Mouse (Mus musculus): Measurements from ENCODE around the gene Resf1.
"Not testable (repeated sequence)": the region's sequence is repeated elsewhere in the genome, so short reads cannot be mapped to it uniquely, and the experiment has no call there.

Gene Resf1

DNA sequence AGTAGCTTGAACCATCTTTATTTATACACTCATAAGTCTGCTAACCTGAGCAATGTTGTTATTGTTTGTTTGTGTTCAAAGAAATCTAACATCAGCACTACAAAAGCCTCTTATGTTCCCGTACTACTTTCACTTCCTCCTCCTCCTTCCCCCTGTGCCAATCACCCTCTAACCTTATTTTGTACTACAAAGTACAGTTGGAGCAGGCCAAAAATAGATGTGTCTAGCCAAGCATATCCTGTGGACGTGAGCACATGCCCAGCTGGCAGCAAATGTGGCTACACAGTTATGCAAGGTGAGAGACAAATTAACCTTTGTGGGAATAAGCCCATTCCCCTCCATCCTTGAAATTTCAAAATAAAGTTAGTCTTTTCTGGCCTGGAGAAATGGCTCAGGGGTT lies 34.6 kb downstream of the Resf1 start:
- in situ Hi-C loops (cut with MseI, MboI): no loop called here

DNA sequence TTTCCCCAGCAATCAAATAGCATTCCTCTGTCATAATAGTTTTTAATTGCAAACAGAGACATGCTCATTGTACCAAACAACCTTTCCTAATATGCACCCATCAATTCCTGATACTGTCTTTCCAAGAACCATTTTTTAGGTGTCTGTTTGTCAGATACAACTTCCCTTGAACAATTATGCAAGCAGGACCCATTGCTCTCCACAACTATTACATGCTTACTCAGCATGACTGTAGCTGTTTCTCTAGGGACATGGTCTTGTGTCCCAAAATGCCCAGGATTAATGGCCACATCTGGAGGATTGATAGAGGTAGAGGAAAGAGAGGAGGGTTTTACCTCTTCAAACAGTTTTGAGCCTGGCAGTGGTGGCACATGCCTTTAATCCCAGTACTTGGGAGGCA lies 35.2 kb downstream of the Resf1 start:
- in situ Hi-C loops (cut with MseI, MboI): no loop called here

DNA sequence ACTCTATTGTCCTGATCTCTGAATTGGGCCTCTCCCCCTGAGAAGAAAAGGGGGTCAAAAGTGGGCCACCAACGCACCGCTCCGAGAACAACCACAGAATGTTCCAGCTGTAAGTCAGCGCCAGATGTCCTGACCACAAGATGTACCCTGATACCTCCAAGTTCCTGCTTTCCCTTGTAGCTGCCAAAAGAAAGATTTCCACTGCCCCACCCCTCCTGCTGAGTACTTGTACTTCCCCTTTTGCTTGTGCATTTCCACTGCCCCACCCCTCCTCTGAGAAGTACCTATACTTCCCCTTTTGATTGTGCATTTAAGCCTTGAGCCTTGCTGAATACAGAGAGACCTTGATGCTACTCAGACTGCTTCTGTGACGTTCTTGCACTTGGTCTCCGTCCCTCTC lies 39.0 kb downstream of the Resf1 start:
- in situ Hi-C loops (cut with MseI, MboI): not testable (repeated sequence)

DNA sequence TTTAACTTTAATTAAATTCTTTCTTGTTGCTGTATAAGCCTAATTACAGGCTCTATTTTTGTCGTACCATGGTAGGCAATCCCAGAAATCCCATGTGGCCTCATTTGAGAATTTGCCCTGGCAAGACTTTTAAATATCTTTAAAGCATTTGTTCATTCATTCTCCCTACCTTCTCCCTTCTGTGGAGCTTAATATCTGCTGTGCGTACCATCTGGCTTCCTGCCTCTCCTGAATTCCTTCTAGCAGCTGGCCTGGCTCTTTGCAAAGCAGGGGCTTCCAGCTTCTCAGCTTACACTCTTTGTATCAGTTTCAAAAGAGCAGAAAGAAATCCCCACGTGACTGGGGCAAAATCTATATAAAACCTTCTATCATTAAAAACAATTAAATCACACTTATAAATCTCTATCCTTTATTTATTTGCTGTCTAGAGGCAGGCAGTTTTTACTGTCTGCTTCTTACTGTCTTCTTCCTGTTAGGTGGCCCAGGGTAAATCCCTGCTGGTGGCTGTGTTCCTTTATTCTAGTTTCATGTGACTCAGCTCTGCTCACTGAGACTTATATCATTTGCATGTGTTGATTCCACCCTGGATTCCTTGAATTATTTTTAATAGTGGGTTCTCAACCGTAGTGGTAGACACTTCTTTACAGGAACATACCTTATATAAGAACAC lies 45.7 kb downstream of the Resf1 start:
- in situ Hi-C loops (cut with MseI, MboI): no loop called here

DNA sequence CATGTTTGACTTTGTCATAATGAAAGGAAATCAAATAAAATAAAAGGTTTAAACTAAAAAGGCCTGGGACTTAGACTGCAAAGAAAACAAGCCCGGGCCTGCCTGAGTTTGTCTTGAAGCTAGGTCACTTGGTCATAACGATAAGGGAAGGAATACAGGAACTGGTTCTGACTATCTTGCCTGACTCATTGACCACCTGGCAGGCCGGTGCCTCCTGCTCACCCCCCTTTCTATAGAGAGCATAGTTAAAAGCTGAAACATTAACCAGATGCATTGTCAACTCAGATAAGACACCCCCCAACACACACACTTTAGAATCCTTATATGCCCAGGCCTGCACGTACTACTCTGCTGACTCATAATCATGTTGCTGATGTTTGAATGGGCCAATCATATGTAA lies 46.6 kb downstream of the Resf1 start:
- in situ Hi-C loops (cut with MseI, MboI): not testable (repeated sequence)

DNA sequence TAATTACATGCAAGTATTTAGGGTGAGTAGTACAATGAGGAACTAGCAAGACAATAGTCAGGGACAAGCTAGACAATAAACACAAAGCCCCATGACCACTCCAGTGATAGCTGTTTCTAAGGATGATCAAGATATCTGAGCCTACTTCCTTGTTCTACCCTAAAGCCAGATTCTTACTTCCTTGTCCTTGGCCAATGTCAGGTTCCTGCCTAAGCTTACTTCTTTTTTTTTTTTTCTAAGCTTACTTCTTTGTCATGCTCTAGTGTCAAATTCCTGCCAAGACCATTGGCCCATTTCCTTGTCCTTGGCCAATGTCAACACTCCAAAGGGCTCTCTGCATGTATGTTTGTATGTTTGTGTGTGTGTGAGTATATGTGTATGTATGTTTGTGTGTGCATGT lies 47.9 kb downstream of the Resf1 start:
- in situ Hi-C loops (cut with MseI, MboI): no loop called here

DNA sequence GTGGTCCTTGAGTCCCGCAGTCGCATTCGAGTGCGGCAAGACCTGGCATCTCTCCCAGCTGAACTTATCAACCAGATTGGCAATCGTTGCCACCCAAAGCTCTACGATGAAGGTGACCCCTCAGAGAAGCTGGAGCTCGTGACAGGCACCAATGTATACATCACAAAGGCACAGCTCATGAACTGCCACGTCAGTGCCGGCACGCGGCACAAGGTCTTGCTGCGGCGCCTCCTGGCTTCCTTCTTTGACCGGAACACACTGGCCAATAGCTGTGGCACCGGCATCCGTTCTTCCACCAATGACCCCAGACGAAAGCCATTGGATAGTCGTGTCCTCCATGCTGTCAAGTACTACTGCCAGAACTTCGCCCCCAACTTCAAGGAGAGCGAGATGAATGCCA lies 53.3 kb downstream of the Resf1 start:
- in situ Hi-C loops (cut with MseI, MboI): not testable (repeated sequence)

DNA sequence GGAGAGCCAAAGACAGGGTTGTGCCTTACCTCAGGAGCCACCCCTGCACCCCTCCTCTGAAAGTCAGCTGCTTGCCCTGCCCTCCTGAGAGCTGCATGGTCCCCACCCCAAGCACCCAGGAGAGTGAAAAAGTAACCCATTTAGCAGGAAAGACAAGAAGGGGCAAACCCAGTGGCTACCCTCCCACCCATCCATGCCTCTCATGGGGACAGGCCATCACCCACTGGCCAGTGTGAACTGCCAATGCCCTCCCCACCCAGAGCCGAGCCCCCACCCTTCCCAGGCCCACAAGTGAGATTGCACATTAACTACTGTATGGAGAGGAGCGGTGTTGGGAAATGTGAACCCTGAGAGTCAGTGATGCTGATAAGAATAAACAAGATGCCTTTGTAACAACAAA lies 56.8 kb downstream of the Resf1 start:
- in situ Hi-C loops (cut with MseI, MboI): not testable (repeated sequence)

DNA sequence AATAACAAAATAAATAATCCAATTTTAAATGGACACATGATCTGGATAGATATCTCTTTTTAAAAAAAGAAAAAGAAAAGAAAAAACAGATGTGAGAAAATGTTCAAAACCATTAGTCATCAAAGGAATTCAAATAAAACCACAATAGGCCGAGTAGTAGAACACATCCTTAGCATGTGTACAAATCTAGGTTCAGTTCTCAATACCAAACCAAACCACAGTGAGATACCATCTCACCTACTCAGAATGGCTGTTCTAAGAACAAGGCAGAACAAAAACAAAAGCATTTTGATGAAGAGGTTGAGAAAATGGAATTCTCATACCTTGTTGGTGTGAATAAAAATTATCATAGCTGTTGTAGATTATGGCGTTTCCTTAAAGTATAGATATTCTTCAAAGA lies 57.2 kb downstream of the Resf1 start:
- in situ Hi-C loops (cut with MseI, MboI): no loop called here

DNA sequence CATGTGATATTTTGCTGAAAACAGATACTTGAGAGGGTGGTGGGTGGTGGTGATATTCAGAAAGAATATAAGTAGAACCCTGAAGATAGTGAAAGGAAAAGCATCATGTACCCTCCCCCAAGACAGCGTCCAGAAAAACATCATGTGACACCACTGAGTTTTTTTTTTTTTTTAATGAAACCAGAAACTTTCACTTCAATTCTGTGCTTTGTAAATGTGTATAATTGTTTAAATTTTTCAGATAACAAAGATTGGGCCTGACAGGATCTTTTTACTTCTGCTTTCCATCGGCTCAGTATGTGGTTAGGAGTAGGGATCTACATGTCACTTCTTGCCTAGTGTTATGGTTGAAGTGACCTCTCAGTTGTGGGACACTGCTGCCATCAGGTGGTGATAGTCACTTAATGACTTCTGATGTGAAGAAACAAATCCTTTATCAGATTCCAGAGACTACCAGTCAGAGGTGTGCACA lies 65.8 kb downstream of the Resf1 start:
- in situ Hi-C loops (cut with MseI, MboI): loop anchor here (5.0 kb wide), 1 partner anchor 248 kb away; no protein-coding TSS in a partner anchor

DNA sequence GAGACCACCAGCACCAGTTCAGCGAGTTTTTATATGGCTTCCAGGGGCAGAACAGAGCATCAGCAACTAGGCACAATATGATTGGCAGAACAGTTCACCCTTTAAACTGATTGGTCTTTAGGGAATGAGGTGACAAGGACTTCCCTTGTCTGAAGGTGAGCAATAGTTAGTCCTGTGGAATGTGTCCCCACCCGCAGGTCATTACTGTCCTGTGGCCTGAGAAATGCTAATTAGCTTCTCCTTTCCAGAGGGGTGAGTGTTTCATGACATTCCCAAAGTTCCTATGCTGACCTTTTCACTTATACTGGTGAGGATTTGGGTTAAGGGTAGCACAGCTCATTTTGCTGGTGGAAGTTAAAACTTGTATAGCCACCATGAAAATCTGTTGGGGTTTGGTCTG lies 74.3 kb downstream of the Resf1 start:
- in situ Hi-C loops (cut with MseI, MboI): no loop called here

Data from mouse trophoblast stem cell (cell line).